Mouse (Mus musculus) heart, postnatal 0 days (tissue): ENCODE results near the gene Khdc4.

ENCODE experiments used
- CTCF ChIP-seq: IDR thresholded peaks from 2 replicates; pipeline ENCODE4 v1.5.1; 2016; ENCODE audit warnings: antibody characterized with exemption, control low read depth, low read depth
- EP300 ChIP-seq: IDR thresholded peaks from 2 replicates; pipeline ENCODE4 v1.6.1; 2016; ENCODE audit warnings: antibody characterized with exemption, low read depth

GRCm38 (mm10) chr3:88701222-88701621, 15.6 kb downstream of the Khdc4 start:
- TF ChIP-seq EP300 (peak; percentile 97), CTCF (no peak)
